Comparison of ENCODE assay signal across 8 mouse cellular contexts in the genomic region with DNA sequence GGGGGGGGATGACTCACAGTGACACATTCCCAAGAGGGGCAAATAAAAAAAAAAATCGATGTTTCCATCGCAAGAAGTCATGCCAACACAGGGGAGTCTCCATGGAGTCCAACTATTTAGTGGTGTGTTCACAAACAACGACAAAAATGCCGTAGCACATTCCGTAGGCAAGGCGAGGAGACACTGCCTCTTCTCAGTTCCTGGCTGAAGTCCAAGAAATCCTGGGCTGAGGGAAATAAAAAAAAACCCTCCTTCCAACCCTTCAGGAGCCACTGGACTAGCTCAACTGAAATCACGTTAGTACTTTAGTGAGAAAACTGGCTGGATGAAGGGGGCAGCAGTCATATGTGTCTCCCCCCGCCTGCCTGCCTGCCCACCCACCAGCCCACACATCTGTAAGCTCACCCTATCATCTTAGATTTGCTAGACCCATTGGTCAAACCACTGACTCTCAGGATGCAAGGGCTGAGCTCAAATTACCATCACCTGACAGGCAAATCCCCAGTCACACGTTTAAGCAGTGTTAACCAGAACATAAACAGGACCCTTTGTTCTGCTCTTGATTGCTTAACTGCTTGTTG. TPM values are rescaled to one million over a fixed set of nuclear protein-coding genes. Genes with fewer than 3 reads are reported as not detected.
DNase-seq lines count a peak whose midpoint lies in the region; ATAC-seq and TF ChIP-seq lines count a peak whose summit lies in the region.

No protein-coding gene starts in this region.

- peaks cover 6% of the 10 kb centered on the region for H3K4me1 ChIP-seq in forebrain, embryonic 14.5 days (ENCODE audit: control insufficient read depth, insufficient read depth, low read length)
- peaks cover 19% of the 10 kb centered on the region for H3K4me1 ChIP-seq in intestine, embryonic 14.5 days (replicated peaks; ENCODE audit: control insufficient read depth, insufficient read depth, low read length)

- H3K4me3 ChIP-seq in layer of hippocampus, adult 2 months: peak overlapping the region; percentile 17; the same call in 1 of the 2 replicates
- H3K4me3 ChIP-seq in forebrain, embryonic 14.5 days (ENCODE audit: low read depth, low read length): no peak overlapping the region
- no peak overlapping the region for H3K4me3 ChIP-seq in intestine, embryonic 14.5 days (ENCODE audit: low read depth, low read length)

- DNase-seq in layer of hippocampus, adult 2 months (ENCODE audit: low spot score in 2 of 2): no peak
- DNase-seq in layer of hippocampus, adult 18-20 months (ENCODE audit: low spot score in 2 of 2): no peak
- DNase-seq in forebrain, embryonic 14.5 days (ENCODE audit: low spot score): peak; percentile 51
- DNase-seq in intestine, embryonic 14.5 days (ENCODE audit: low spot score): no peak
- DNase-seq in lung, postnatal 14 days: peak; percentile 53
- peak; percentile 49 for DNase-seq in yolk sac, embryonic 10.5 days (ENCODE audit: low spot score)
- DNase-seq in spleen, postnatal 4 days (ENCODE audit: low spot score in 2 of 2): no peak
- no peak for DNase-seq in urinary bladder, postnatal 4 days (ENCODE audit: low spot score in 2 of 2)

- no peaks in the 10 kb centered on the region for H3K36me3 ChIP-seq in forebrain, embryonic 14.5 days (ENCODE audit: control insufficient read depth, insufficient read depth, low read length)
- H3K36me3 ChIP-seq in intestine, embryonic 14.5 days (ENCODE audit: control insufficient read depth, insufficient read depth, low read length): no peaks in the 10 kb centered on the region

- H3K27ac ChIP-seq in layer of hippocampus, adult 2 months: peak overlapping the region; percentile 78
- no peak overlapping the region for H3K27ac ChIP-seq in forebrain, embryonic 14.5 days (ENCODE audit: low read depth, low read length)
- H3K27ac ChIP-seq in intestine, embryonic 14.5 days (ENCODE audit: low read depth): no peak overlapping the region

- 26% methylated on average over 9 of the region's 9 CpGs for WGBS in forebrain, embryonic 14.5 days
- WGBS in intestine, embryonic 14.5 days: 16% methylated on average over 9 of the region's 9 CpGs

- H3K27me3 ChIP-seq in forebrain, embryonic 14.5 days (replicated peaks; ENCODE audit: control insufficient read depth, insufficient read depth, low read length): no peaks in the 10 kb centered on the region
- H3K27me3 ChIP-seq in intestine, embryonic 14.5 days (replicated peaks; ENCODE audit: control insufficient read depth, insufficient read depth, low read length): no peaks in the 10 kb centered on the region

- TF ChIP-seq CTCF in layer of hippocampus, adult 2 months (conservative IDR thresholded peaks at IDR 0.05): no peak

- H3K9ac ChIP-seq in forebrain, embryonic 14.5 days (ENCODE audit: low read length): no peak overlapping the region
- no peak overlapping the region for H3K9ac ChIP-seq in intestine, embryonic 14.5 days (ENCODE audit: low read length)

- H3K9me3 ChIP-seq in forebrain, embryonic 14.5 days (replicated peaks; ENCODE audit: control insufficient read depth, low read length): no peaks in the 10 kb centered on the region
- no peaks in the 10 kb centered on the region for H3K9me3 ChIP-seq in intestine, embryonic 14.5 days (ENCODE audit: control insufficient read depth, low read length)

- peak; percentile 47 for ATAC-seq in forebrain, embryonic 14.5 days
- peak; percentile 54; the same call in 1 of the 2 replicates for ATAC-seq in intestine, embryonic 14.5 days (replicated peaks; ENCODE audit: low FRiP score, low TSS enrichment, low read depth)

- no peak overlapping the region for H3K4me2 ChIP-seq in forebrain, embryonic 14.5 days (ENCODE audit: low read length)
- peak overlapping the region; percentile 18 for H3K4me2 ChIP-seq in intestine, embryonic 14.5 days (ENCODE audit: low read length)

RNA-seq across cellular contexts. Expression of a gene that starts 11.8 kb away (rescaled TPM):
- total RNA-seq in layer of hippocampus, adult 2 months (2021): 10 to 100 TPM; 13.0 to 17.4 TPM
- 10 to 100 TPM; 13.8 to 14.1 TPM for total RNA-seq in layer of hippocampus, adult 18-20 months (2021)
- 7.8 and 8.3 TPM in 2 replicates for polyA plus RNA-seq in forebrain, embryonic 14.5 days (2014; fragmentation: Nextera tagmentation; extraction: Ambion mirVana)
- polyA plus RNA-seq in intestine, embryonic 14.5 days (2014; fragmentation: Nextera tagmentation; extraction: Ambion mirVana): 11.2 and 15.0 TPM in 2 replicates

Comparison
In these comparisons a context has a peak if more than half of its experiments do, and no peak if none do; other contexts are left out.
1. DNase-seq: peak in forebrain, embryonic 14.5 days (single experiment), lung, postnatal 14 days (single experiment) and yolk sac, embryonic 10.5 days (single experiment); none in layer of hippocampus, adult 2 months (0 of 2), layer of hippocampus, adult 18-20 months (0 of 2), intestine, embryonic 14.5 days (single experiment), spleen, postnatal 4 days (0 of 2) and urinary bladder, postnatal 4 days (0 of 2).